Mouse (Mus musculus): ENCODE results near the gene Gm20820.
"Not testable (repeated sequence)": the region's sequence is repeated elsewhere in the genome, so short reads cannot be mapped to it uniquely, and the experiment has no call there.

Gm20820 gene

DNA sequence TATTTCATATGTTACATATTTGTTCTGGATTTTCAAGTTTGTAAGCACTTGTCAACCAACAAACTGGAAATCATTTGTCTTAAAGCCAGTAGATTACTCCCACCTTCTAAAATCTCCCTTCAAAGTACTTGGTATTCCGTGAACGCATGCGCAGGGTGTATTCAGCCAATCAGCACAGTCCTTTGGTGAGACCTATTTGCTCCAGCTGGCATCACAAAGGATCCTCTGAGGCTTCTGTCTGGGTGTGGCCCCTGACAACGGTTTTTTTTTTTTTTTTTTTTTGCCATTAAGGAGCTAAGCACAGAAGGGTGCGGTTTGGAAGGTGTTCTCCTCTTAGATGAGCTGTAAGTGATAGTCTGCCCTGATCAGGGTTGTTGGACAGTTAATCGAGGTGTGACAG, at the start of gene Gm20820:
Gene Gm20820, plus strand, starts transcription at position 301 of the 400 bp plus-strand sequence.
- not testable (repeated sequence) for DNase-seq (ENCODE audit: low spot score in 2 of 2)

Measured in heart, adult 9 months (tissue).